Mouse (Mus musculus) kidney, embryonic 16.5 days (tissue): Measurements from ENCODE around the gene Asb7. TPM values are rescaled to one million over a fixed set of nuclear protein-coding genes. Genes with fewer than 3 reads are reported as not detected.

ENCODE experiments used
- ATAC-seq: fragments of 200-750 bp; cut with Nextera tagmentation; 2 replicates; pipeline ENCODE4 v1.8.0; 2017; ENCODE audit warnings: moderate TSS enrichment; ENCODE audit not compliant: low FRiP score, low TSS enrichment
- H3K27ac ChIP-seq: fragments of 300-500 bp; sonication (generic); 2 replicates; pipeline ENCODE4 v1.5.1; 2014; ENCODE audit warnings: low read length
- H3K27me3 ChIP-seq: fragments of 300-500 bp; sonication (generic); 2 replicates; pipeline ENCODE4 v1.6.1; 2014; ENCODE audit warnings: low read length, control low read depth, mixed read lengths; ENCODE audit not compliant: insufficient read depth
- H3K36me3 ChIP-seq: fragments of 300-500 bp; sonication (generic); 2 replicates; pipeline ENCODE4 v1.6.1; 2014; ENCODE audit warnings: low read length, control low read depth, mixed read lengths; ENCODE audit not compliant: insufficient read depth
- H3K4me1 ChIP-seq: fragments of 300-500 bp; sonication (generic); 2 replicates; pipeline ENCODE4 v1.6.1; 2014; ENCODE audit warnings: low read length, control low read depth, mixed read lengths; ENCODE audit not compliant: insufficient read depth
- H3K4me2 ChIP-seq: fragments of 300-500 bp; sonication (generic); replicated peaks from 2 replicates; pipeline ENCODE4 v1.6.1; 2014; ENCODE audit warnings: low read depth, low read length
- H3K4me3 ChIP-seq: fragments of 300-500 bp; sonication (generic); 2 replicates; pipeline ENCODE4 v1.5.1; 2014; ENCODE audit warnings: mild to moderate bottlenecking, low read length
- H3K9ac ChIP-seq: fragments of 300-500 bp; sonication (generic); replicated peaks from 2 replicates; pipeline ENCODE4 v1.6.1; 2014; ENCODE audit warnings: low read length
- H3K9me3 ChIP-seq: fragments of 300-500 bp; sonication (generic); 2 replicates; pipeline ENCODE4 v1.6.1; 2016; ENCODE audit warnings: low read length, control low read depth
- WGBS: fragments of 180-500 bp; shearing (Covaris S2); extraction: QIAGEN DNeasy Blood & Tissue Kit; methylation state at CpG from one replicate; pipeline ENCODE4 v1.1.7; 2014; 5-methylcytosine and 5-hydroxymethylcytosine counted together
- polyA plus RNA-seq: library from polyadenylated mRNA; unstranded; fragments of >200 nt; fragmentation: Nextera tagmentation; extraction: Ambion mirVana; gene quantifications from 2 replicates; pipeline ENCODE4 v1.2.1, GENCODE M21; 2015

The Asb7 gene
- polyA plus RNA-seq, 1 experiment from 2014 or later: 16.4 TPM

DNA sequence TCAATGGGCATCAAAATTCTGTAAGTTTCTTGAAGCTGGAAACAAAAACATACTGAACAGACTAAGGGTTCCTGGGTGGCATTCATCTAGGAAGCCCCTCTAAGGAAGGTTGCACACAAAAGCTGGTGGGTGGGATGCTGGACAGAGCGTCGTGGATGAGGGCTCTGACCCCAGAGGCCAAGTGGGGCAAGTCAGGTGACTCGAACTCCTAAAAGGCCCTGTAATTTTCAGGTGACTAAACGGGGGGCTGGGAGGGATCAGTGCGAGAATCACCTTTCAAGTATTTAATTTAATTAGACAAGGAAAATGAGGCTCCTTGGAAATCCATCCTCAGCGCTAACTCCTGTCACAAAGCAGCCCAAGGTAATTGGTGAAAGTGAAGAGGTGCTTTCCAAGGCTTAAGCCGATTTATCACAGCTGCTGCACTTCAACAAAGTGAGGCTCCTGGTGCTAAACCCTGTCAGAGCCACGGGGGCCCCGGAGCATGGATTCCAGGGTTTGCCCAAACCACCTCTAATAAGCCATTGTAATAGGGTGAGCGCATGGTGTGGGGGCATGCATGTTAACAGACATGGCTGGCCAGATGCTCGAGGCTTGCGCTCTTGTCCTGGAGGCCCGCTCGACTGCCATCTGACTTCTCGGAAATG is 59.1 kb downstream of the Asb7 start:
- 59% methylated on average over 15 of the region's 15 CpGs for WGBS

DNA sequence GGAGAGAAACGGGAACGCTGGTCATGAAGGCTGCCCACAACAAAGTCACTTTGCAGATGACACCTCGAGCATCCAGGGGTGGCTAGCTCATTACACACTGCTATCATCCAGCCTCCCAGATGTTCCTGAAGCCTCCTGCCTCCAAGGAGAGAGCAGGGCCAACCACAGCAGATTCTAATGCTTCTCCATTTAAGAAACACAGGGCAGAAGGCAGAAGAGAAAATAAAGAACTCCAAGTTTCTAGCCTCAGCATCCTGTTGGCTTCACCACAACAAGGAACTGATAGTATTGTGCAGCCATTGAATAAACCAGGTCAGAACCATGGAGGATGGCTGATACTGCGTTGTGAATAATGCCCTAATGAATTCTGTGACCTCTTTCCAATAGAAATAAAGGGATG is 60.0 kb downstream of the Asb7 start:
- ATAC-seq: no peak
- H3K4me2 ChIP-seq: no peak overlapping the region
- H3K4me1 ChIP-seq: no peaks in the 10 kb centered on the region
- H3K36me3 ChIP-seq: no peaks in the 10 kb centered on the region
- H3K27me3 ChIP-seq: no peaks in the 10 kb centered on the region
- no peak overlapping the region for H3K9ac ChIP-seq
- H3K4me3 ChIP-seq: no peak overlapping the region
- H3K9me3 ChIP-seq: no peaks in the 10 kb centered on the region
- 78% methylated on average over 4 of the region's 4 CpGs for WGBS
- H3K27ac ChIP-seq: no peak overlapping the region

More for the DNA sequence above, 59.1 kb downstream of the Asb7 start:
- H3K4me3 ChIP-seq: no peak overlapping the region
- no peaks in the 10 kb centered on the region for H3K27me3 ChIP-seq
- no peaks in the 10 kb centered on the region for H3K36me3 ChIP-seq
- H3K9me3 ChIP-seq: no peaks in the 10 kb centered on the region
- H3K4me1 ChIP-seq: no peaks in the 10 kb centered on the region
- no peak overlapping the region for H3K4me2 ChIP-seq
- no peak overlapping the region for H3K9ac ChIP-seq
- no peak overlapping the region for H3K27ac ChIP-seq
- ATAC-seq: no peak

- no peak overlapping the region for H3K4me3 ChIP-seq
- 24% methylated on average over 3 of the region's 3 CpGs for WGBS
Measured at GRCm38 (mm10) chr7:66623436-66623835, 66.0 kb downstream of the Asb7 start.

DNA sequence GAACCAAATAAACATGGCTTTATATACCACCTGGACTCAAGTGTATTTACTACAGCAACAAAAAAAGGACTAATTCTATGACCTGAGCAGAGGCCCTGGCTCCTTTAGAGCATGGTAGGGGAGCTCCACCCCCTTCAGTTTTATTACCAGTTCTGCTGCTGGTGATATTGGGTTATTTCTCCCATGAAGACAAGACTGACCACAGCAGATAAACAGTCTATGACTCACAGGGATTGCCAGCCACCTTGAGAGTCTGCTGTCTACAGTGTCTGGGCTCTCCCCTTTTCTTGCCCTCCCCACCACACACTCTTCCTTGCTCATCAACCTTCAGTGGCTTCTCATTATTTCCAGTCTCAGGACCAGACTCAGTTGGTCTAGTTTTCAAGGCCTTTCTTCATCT is 87.5 kb downstream of the Asb7 start:
- no peak overlapping the region for H3K9ac ChIP-seq
- H3K4me3 ChIP-seq: no peak overlapping the region
- H3K9me3 ChIP-seq: no peaks in the 10 kb centered on the region
- no peak overlapping the region for H3K4me2 ChIP-seq
- no peaks in the 10 kb centered on the region for H3K4me1 ChIP-seq
- no peaks in the 10 kb centered on the region for H3K36me3 ChIP-seq
- no peak overlapping the region for H3K27ac ChIP-seq
- H3K27me3 ChIP-seq: no peaks in the 10 kb centered on the region
- no peak for ATAC-seq

More at GRCm38 (mm10) chr7:66623436-66623835, 66.0 kb downstream of the Asb7 start:
- no peaks in the 10 kb centered on the region for H3K27me3 ChIP-seq
- peaks cover 6% of the 10 kb centered on the region; the same call in 1 of the 2 replicates for H3K4me1 ChIP-seq
- H3K27ac ChIP-seq: peak overlapping the region; percentile 45; the same call in 1 of the 2 replicates
- no peak overlapping the region for H3K4me2 ChIP-seq
- no peaks in the 10 kb centered on the region for H3K9me3 ChIP-seq
- no peaks in the 10 kb centered on the region for H3K36me3 ChIP-seq
- ATAC-seq: no peak
- no peak overlapping the region for H3K9ac ChIP-seq

DNA sequence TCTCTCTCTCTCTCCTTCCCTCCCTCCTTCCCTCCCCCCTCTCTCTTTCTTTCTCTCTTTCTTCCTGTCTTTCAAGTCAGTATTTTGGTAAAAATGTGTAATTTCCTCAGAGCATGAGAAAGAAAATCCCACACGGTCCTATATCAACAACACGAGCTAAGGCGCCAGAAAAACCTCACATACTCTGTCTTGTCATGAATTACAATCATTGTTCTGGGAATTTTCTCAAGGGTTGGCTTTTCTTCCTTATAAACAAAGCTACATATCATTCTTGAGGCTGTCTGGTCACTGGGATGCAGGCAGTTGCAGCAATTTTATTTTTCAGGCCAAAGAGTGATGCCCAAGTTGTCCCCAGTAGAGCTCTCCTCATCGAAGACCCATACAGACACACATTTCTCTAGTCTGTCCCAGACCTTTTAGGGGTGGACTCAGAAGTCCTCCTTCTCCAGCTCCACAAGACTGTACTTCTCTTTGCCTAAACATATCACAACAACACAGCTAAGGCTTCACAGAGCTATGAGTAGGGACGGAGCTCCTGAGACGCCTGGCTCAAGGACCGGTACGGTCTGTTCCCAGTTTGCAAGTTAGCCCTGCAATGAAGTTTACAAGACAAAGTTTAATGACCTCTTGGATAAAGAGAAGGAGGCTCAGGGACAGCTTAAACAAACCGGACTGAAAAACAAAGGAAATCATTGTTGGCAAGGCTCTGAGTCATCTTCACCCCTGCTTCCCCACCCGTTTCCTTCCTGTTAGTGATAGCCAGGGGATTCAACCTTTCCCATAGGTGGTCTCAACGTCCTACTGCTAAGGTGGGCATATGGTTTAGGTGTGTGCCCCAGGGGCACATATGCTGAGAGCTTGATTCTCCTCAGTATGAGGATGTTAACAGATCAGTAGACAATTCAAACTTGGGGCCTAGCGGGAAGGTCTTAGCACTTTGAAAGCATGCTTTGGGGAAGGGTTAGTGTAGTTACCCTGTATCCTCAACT is 88.5 kb downstream of the Asb7 start:
- Histone ChIP-seq H3K36me3 (no peaks in the 10 kb centered on the region), H3K4me3 (no peak overlapping the region), H3K4me2 (no peak overlapping the region), H3K9ac (no peak overlapping the region), H3K9me3 (no peaks in the 10 kb centered on the region), H3K27me3 (no peaks in the 10 kb centered on the region), H3K27ac (peak overlapping the region; percentile 45), H3K4me1 (no peaks in the 10 kb centered on the region)
- ATAC-seq: no peak
- WGBS: 62% methylated on average over 12 of the region's 12 CpGs

GRCm38 (mm10) chr7:66600126-66600525 is 89.3 kb downstream of the Asb7 start:
- Histone ChIP-seq H3K4me2 (no peak overlapping the region), H3K4me3 (no peak overlapping the region), H3K9ac (no peak overlapping the region), H3K4me1 (no peaks in the 10 kb centered on the region), H3K27me3 (no peaks in the 10 kb centered on the region), H3K27ac (no peak overlapping the region), H3K9me3 (no peaks in the 10 kb centered on the region), H3K36me3 (no peaks in the 10 kb centered on the region)
- no peak for ATAC-seq
- WGBS: 77% methylated on average over 3 of the region's 3 CpGs

- Histone ChIP-seq H3K27me3 (no peaks in the 10 kb centered on the region), H3K9ac (no peak overlapping the region), H3K4me1 (no peaks in the 10 kb centered on the region), H3K4me3 (no peak overlapping the region), H3K27ac (no peak overlapping the region), H3K9me3 (no peaks in the 10 kb centered on the region), H3K4me2 (no peak overlapping the region), H3K36me3 (no peaks in the 10 kb centered on the region)
- ATAC-seq: no peak
- WGBS: 94% methylated on average over 3 of the region's 3 CpGs
Measured at GRCm38 (mm10) chr7:66597900-66598299, 91.5 kb downstream of the Asb7 start.

Other genes with a start within 250 kb of the Asb7 start
- gene Lins1, start 293 bp upstream of the Asb7 start, polyA plus RNA-seq: 20.4 and 20.6 TPM in 2 replicates
- gene Cers3, start 53.9 kb upstream of the Asb7 start, polyA plus RNA-seq: 1.7 and 2.7 TPM in 2 replicates
- 3.6 and 4.7 TPM in 2 replicates for gene Adamts17, start 150.1 kb upstream of the Asb7 start, polyA plus RNA-seq